Mouse (Mus musculus): Measurements from ENCODE around the gene Ak7. TPM values are rescaled to one million over a fixed set of nuclear protein-coding genes. Genes with fewer than 3 reads are reported as not detected.

Gene Ak7
- polyA plus RNA-seq, 1 experiment from 2014 or later: 0.30 TPM

- H3K4me1 ChIP-seq (ENCODE audit: control insufficient read depth, insufficient read depth, low read length): no peaks in the 10 kb centered on the region
- no peaks in the 10 kb centered on the region for H3K36me3 ChIP-seq (ENCODE audit: control insufficient read depth, insufficient read depth, low read length)
- H3K4me2 ChIP-seq (replicated peaks; ENCODE audit: low read depth, low read length): no peak overlapping the region
- ATAC-seq (ENCODE audit: insufficient number of reproducible peaks, insufficient read depth, low FRiP score, low read depth): no peak
- no peaks in the 10 kb centered on the region for H3K27me3 ChIP-seq (ENCODE audit: control insufficient read depth, insufficient read depth, low read length)
- 64% methylated on average over 9 of the region's 9 CpGs for WGBS
- no peaks in the 10 kb centered on the region for H3K9me3 ChIP-seq (ENCODE audit: control insufficient read depth, low read depth, low read length)
- H3K4me3 ChIP-seq (ENCODE audit: low read depth, low read length): no peak overlapping the region
- no peak overlapping the region for H3K9ac ChIP-seq (replicated peaks; ENCODE audit: low read depth, low read length)
- no peak overlapping the region for H3K27ac ChIP-seq (ENCODE audit: low read length)
Measured at GRCm38 (mm10) chr12:105733370-105734159, 27.8 kb downstream of the Ak7 start.

- H3K4me1 ChIP-seq (ENCODE audit: control insufficient read depth, insufficient read depth, low read length): no peaks in the 10 kb centered on the region
- H3K4me3 ChIP-seq (ENCODE audit: low read depth, low read length): no peak overlapping the region
- no peak for ATAC-seq (ENCODE audit: insufficient number of reproducible peaks, insufficient read depth, low FRiP score, low read depth)
- 69% methylated on average over 7 of the region's 7 CpGs for WGBS
- H3K36me3 ChIP-seq (ENCODE audit: control insufficient read depth, insufficient read depth, low read length): no peaks in the 10 kb centered on the region
- no peak overlapping the region for H3K27ac ChIP-seq (ENCODE audit: low read length)
- H3K9ac ChIP-seq (replicated peaks; ENCODE audit: low read depth, low read length): no peak overlapping the region
- no peaks in the 10 kb centered on the region for H3K9me3 ChIP-seq (ENCODE audit: control insufficient read depth, low read depth, low read length)
- H3K4me2 ChIP-seq (replicated peaks; ENCODE audit: low read depth, low read length): no peak overlapping the region
- no peaks in the 10 kb centered on the region for H3K27me3 ChIP-seq (ENCODE audit: control insufficient read depth, insufficient read depth, low read length)
Measured at GRCm38 (mm10) chr12:105735226-105735888, 29.6 kb downstream of the Ak7 start.

GRCm38 (mm10) chr12:105735889-105736251, 30.1 kb downstream of the Ak7 start:
- H3K9me3 ChIP-seq (ENCODE audit: control insufficient read depth, low read depth, low read length): no peaks in the 10 kb centered on the region
- no peak overlapping the region for H3K9ac ChIP-seq (replicated peaks; ENCODE audit: low read depth, low read length)
- H3K4me1 ChIP-seq (ENCODE audit: control insufficient read depth, insufficient read depth, low read length): no peaks in the 10 kb centered on the region
- H3K27ac ChIP-seq (ENCODE audit: low read length): no peak overlapping the region
- 92% methylated on average over 6 of the region's 6 CpGs for WGBS
- H3K36me3 ChIP-seq (ENCODE audit: control insufficient read depth, insufficient read depth, low read length): no peaks in the 10 kb centered on the region
- H3K4me3 ChIP-seq (ENCODE audit: low read depth, low read length): no peak overlapping the region
- no peak overlapping the region for H3K4me2 ChIP-seq (replicated peaks; ENCODE audit: low read depth, low read length)
- H3K27me3 ChIP-seq (ENCODE audit: control insufficient read depth, insufficient read depth, low read length): no peaks in the 10 kb centered on the region
- no peak for ATAC-seq (ENCODE audit: insufficient number of reproducible peaks, insufficient read depth, low FRiP score, low read depth)

GRCm38 (mm10) chr12:105738316-105739096, 32.7 kb downstream of the Ak7 start:
- H3K4me3 ChIP-seq (ENCODE audit: low read depth, low read length): no peak overlapping the region
- no peaks in the 10 kb centered on the region for H3K27me3 ChIP-seq (ENCODE audit: control insufficient read depth, insufficient read depth, low read length)
- H3K4me1 ChIP-seq (ENCODE audit: control insufficient read depth, insufficient read depth, low read length): no peaks in the 10 kb centered on the region
- no peak overlapping the region for H3K4me2 ChIP-seq (replicated peaks; ENCODE audit: low read depth, low read length)
- no peak overlapping the region for H3K27ac ChIP-seq (ENCODE audit: low read length)
- no peaks in the 10 kb centered on the region for H3K36me3 ChIP-seq (ENCODE audit: control insufficient read depth, insufficient read depth, low read length)
- no peak; the same call in 1 of the 2 replicates for ATAC-seq (ENCODE audit: insufficient number of reproducible peaks, insufficient read depth, low FRiP score, low read depth)
- no peaks in the 10 kb centered on the region for H3K9me3 ChIP-seq (ENCODE audit: control insufficient read depth, low read depth, low read length)
- WGBS: 78% methylated on average over 15 of the region's 15 CpGs
- H3K9ac ChIP-seq (replicated peaks; ENCODE audit: low read depth, low read length): no peak overlapping the region

- no peak overlapping the region for H3K4me3 ChIP-seq (ENCODE audit: low read depth, low read length)
- no peaks in the 10 kb centered on the region for H3K4me1 ChIP-seq (ENCODE audit: control insufficient read depth, insufficient read depth, low read length)
- 84% methylated on average over 8 of the region's 8 CpGs for WGBS
- no peak for ATAC-seq (ENCODE audit: insufficient number of reproducible peaks, insufficient read depth, low FRiP score, low read depth)
- no peaks in the 10 kb centered on the region for H3K36me3 ChIP-seq (ENCODE audit: control insufficient read depth, insufficient read depth, low read length)
- no peak overlapping the region for H3K4me2 ChIP-seq (replicated peaks; ENCODE audit: low read depth, low read length)
- H3K27me3 ChIP-seq (ENCODE audit: control insufficient read depth, insufficient read depth, low read length): no peaks in the 10 kb centered on the region
- H3K9ac ChIP-seq (replicated peaks; ENCODE audit: low read depth, low read length): no peak overlapping the region
- no peaks in the 10 kb centered on the region for H3K9me3 ChIP-seq (ENCODE audit: control insufficient read depth, low read depth, low read length)
- H3K27ac ChIP-seq (ENCODE audit: low read length): no peak overlapping the region
Measured at GRCm38 (mm10) chr12:105739656-105740055, 33.9 kb downstream of the Ak7 start.

GRCm38 (mm10) chr12:105748114-105748513, 42.3 kb downstream of the Ak7 start:
- no peaks in the 10 kb centered on the region for H3K36me3 ChIP-seq (ENCODE audit: control insufficient read depth, insufficient read depth, low read length)
- H3K4me1 ChIP-seq (ENCODE audit: control insufficient read depth, insufficient read depth, low read length): no peaks in the 10 kb centered on the region
- no peaks in the 10 kb centered on the region for H3K9me3 ChIP-seq (ENCODE audit: control insufficient read depth, low read depth, low read length)
- no peak overlapping the region for H3K4me3 ChIP-seq (ENCODE audit: low read depth, low read length)
- 58% methylated on average over 5 of the region's 5 CpGs for WGBS
- no peak for ATAC-seq (ENCODE audit: insufficient number of reproducible peaks, insufficient read depth, low FRiP score, low read depth)
- no peak overlapping the region for H3K27ac ChIP-seq (ENCODE audit: low read length)
- no peak overlapping the region for H3K4me2 ChIP-seq (replicated peaks; ENCODE audit: low read depth, low read length)
- H3K27me3 ChIP-seq (ENCODE audit: control insufficient read depth, insufficient read depth, low read length): no peaks in the 10 kb centered on the region
- no peak overlapping the region for H3K9ac ChIP-seq (replicated peaks; ENCODE audit: low read depth, low read length)

- H3K9ac ChIP-seq (replicated peaks; ENCODE audit: low read depth, low read length): no peak overlapping the region
- H3K4me1 ChIP-seq (ENCODE audit: control insufficient read depth, insufficient read depth, low read length): no peaks in the 10 kb centered on the region
- no peak overlapping the region for H3K4me3 ChIP-seq (ENCODE audit: low read depth, low read length)
- no peaks in the 10 kb centered on the region for H3K27me3 ChIP-seq (ENCODE audit: control insufficient read depth, insufficient read depth, low read length)
- ATAC-seq (ENCODE audit: insufficient number of reproducible peaks, insufficient read depth, low FRiP score, low read depth): peak; percentile 42; the same call in 1 of the 2 replicates
- no peak overlapping the region for H3K4me2 ChIP-seq (replicated peaks; ENCODE audit: low read depth, low read length)
- no peaks in the 10 kb centered on the region for H3K36me3 ChIP-seq (ENCODE audit: control insufficient read depth, insufficient read depth, low read length)
- 60% methylated on average over 10 of the region's 10 CpGs for WGBS
- H3K27ac ChIP-seq (ENCODE audit: low read length): no peak overlapping the region
- no peaks in the 10 kb centered on the region for H3K9me3 ChIP-seq (ENCODE audit: control insufficient read depth, low read depth, low read length)
Measured at GRCm38 (mm10) chr12:105753813-105754212, 48.0 kb downstream of the Ak7 start.

- H3K9me3 ChIP-seq (ENCODE audit: control insufficient read depth, low read depth, low read length): no peaks in the 10 kb centered on the region
- H3K4me1 ChIP-seq (ENCODE audit: control insufficient read depth, insufficient read depth, low read length): no peaks in the 10 kb centered on the region
- no peaks in the 10 kb centered on the region for H3K36me3 ChIP-seq (ENCODE audit: control insufficient read depth, insufficient read depth, low read length)
- WGBS: 24% methylated on average over 15 of the region's 15 CpGs
- H3K4me2 ChIP-seq (replicated peaks; ENCODE audit: low read depth, low read length): no peak overlapping the region
- H3K27me3 ChIP-seq (ENCODE audit: control insufficient read depth, insufficient read depth, low read length): no peaks in the 10 kb centered on the region
- no peak overlapping the region for H3K9ac ChIP-seq (replicated peaks; ENCODE audit: low read depth, low read length)
- ATAC-seq (ENCODE audit: insufficient number of reproducible peaks, insufficient read depth, low FRiP score, low read depth): peak; percentile 59; the same call in 1 of the 2 replicates
- H3K4me3 ChIP-seq (ENCODE audit: low read depth, low read length): no peak overlapping the region
- no peak overlapping the region for H3K27ac ChIP-seq (ENCODE audit: low read length)
Measured at GRCm38 (mm10) chr12:105757816-105758497, 52.2 kb downstream of the Ak7 start.
